Mouse (Mus musculus) left cerebral cortex, postnatal 14 days (tissue): Measurements from ENCODE around the gene Erc2. TPM values are rescaled to one million over a fixed set of nuclear protein-coding genes. Genes with fewer than 3 reads are reported as not detected.
"Not testable (repeated sequence)": the region's sequence is repeated elsewhere in the genome, so short reads cannot be mapped to it uniquely, and the experiment has no call there.

Experiments
- DNase-seq, 2 experiments: peaks; one replicate each; pipeline ENCODE4 v3.0.0; 2021 to 2022; ENCODE audit warnings: low spot score in 2 of 2, mixed read lengths in 1 of 2
- intact Hi-C: fragments of 180-260 bp; cut with DNase I; formaldehyde crosslinking; loops from one replicate; pipeline ENCODE4 v1.15.1; 2025
- total RNA-seq, 2 experiments: library from RNA; stranded (reverse); gene quantifications; 2 replicates each; pipeline ENCODE4 v1.2.3; 2021

The Erc2 gene
- total RNA-seq, 2 experiments from 2014 or later, result 233 to 251 TPM

DNA sequence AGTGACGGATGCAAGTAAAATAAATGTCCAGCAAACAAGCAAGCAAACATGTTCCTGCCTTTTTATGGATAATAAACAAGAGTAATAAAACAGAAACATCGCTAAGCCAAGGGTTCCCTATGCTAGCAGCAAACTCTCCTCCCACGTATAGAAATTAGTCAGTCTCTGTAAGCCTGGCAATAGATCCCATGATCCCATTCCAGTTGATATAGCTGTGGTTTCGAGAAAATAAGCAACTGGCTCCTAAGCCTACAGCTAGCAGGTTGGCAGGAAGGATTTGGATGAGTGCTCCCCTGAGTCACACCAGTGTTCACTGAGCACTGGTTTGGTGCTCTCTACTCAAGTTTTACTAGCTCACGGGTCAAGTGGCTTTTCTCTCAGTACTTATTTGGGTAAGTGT, 259.7 kb downstream of the Erc2 start:
- no peak for DNase-seq
- intact Hi-C loops, result no loop called here

DNA sequence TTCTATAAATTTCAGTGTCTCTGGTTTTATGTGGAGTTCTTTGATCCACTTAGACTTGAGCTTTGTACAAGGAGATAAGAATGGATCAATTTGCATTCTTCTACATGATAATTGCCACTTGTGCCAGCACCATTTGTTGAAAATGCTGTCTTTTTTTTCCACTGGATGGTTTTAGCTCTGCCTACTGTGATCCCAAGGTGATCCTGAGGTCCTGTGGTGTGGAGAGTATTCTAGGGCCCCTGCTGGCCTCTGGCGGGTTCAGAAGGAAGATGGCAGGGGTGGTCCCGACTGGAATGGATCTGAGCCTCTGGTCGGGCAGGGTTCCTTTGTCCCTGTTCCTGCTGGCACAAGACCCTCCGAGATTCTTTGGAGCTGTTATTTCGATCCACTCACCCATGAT, 264.1 kb downstream of the Erc2 start:
- intact Hi-C loops, result not testable (repeated sequence)

GRCm38 (mm10) chr14:27887488-27887887, 265.3 kb downstream of the Erc2 start:
- no peak for DNase-seq
- intact Hi-C loops, result no loop called here

More for the DNA sequence above, 264.1 kb downstream of the Erc2 start:
- DNase-seq, result not testable (repeated sequence)

GRCm38 (mm10) chr14:27889650-27890049, 267.4 kb downstream of the Erc2 start:
- DNase-seq, result no peak
- intact Hi-C loops, result no loop called here

DNA sequence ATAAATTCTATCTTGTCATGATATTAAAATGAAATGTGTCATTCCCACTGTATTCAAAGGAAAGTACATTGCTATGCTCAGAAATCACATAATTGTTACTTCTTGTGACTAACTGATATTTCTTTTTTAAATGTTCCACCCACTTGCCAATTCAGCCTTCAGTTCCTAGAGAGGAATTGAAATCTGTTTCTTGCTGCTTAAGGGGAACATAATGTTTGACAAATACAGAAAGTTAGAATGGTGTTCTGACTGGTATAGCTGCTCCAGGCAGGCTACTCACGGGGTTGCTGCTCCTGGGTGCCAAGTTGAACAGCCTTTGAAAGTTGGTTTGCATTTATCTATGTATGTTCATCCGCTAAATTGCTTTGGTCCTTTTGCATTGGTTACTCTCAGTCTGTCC, 270.2 kb downstream of the Erc2 start:
- DNase-seq, result no peak
- intact Hi-C loops, result no loop called here

- intact Hi-C loops, result no loop called here
- DNase-seq, result peak in 1 of 2 experiments; percentile 27
These were observed 279.5 kb downstream of the Erc2 start for GRCm38 (mm10) chr14:27901772-27902171.

- DNase-seq, result no peak
- intact Hi-C loops, result no loop called here
These were observed 299.6 kb downstream of the Erc2 start for GRCm38 (mm10) chr14:27921656-27922373.

- intact Hi-C loops, result no loop called here
These were observed 305.1 kb downstream of the Erc2 start for GRCm38 (mm10) chr14:27927369-27927768.

DNA sequence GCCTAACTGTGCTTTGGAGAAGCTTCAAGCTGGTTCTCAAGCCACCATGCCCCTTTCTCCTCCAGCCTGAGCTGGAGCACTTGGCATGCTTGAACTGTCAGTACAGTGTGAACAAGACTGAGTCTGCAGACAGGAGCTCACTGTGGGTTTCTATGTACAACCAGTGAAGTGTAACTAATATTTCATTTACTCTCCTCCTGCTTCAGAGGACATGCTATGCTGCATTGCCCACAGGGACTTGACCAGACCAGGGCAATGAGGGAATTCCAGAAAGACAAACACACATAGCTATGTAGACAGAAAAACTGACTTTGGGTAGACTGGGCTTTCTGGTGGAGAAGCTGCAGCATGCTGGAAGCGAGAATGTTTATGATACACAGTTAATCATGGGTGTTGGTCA, 311.3 kb downstream of the Erc2 start:
- DNase-seq, result no peak
- intact Hi-C loops, result no loop called here

More at GRCm38 (mm10) chr14:27927369-27927768, 305.1 kb downstream of the Erc2 start:
- DNase-seq, result no peak

- DNase-seq, result no peak
- intact Hi-C loops, result no loop called here
These were observed 313.5 kb downstream of the Erc2 start for GRCm38 (mm10) chr14:27935714-27936113.

DNA sequence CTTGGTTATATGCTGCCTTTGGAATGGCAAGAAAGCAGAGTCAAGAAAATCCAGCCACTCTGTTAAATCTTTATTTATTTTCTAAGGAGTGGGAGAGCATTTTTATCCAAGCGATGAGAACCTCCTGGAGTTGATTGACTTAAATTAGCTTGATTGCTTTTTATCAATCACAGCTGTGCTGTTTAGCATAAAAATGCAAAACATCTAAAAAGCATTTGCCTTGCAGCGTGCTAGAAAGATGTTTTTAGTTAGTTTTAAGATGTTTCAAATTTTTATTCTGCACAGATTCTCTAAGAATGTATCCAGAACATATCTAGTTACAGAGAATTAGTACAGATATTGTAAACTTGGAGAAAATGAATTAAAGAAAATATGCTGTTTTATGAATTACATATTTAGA, 315.7 kb downstream of the Erc2 start:
- no peak for DNase-seq
- intact Hi-C loops, result no loop called here

DNA sequence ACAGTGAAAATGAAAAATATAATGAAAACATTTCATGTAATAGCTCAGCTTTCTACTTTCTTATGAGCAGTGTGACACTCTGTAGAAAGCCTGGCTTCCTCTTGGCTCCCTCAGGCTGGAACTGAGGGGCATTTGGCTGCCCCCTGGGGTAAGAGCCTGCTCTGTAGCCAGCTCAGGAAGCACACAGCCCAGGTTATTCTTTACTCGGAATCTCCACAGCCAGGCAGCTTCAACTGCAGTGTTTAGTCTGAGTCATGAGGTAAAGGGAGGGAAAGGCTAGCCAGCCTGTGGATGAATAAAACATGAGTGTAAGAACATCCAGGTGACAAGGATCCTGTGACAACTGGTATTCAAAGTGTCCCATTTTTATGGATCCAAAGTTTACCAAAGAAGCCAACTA, 323.0 kb downstream of the Erc2 start:
- intact Hi-C loops, result loop anchor here (10.0 kb wide), 1 partner anchor 60 kb away; no protein-coding TSS in a partner anchor
- DNase-seq, result no peak

DNA sequence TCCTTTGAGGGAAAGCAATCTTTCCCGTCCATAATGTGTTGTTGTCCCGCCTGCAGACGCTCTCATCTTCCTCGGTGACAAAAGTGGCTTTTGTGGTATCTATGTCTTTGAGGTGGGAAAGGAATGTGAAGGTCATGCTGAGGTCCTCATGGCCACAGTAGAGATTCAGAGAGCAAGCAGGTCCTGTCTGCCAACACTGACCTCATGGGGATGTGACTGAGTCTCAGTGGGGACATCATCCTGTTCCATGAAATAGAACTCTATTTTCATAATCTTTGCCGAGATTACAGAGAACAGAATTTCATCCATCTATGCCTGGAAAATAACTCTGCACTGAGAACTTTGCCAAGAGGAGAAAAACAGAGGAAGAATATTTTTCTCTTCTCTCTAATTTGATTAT, 324.0 kb downstream of the Erc2 start:
- intact Hi-C loops, result loop anchor here (10.0 kb wide), 1 partner anchor 59 kb away; no protein-coding TSS in a partner anchor
- DNase-seq, result no peak

GRCm38 (mm10) chr14:27948391-27948790, 326.2 kb downstream of the Erc2 start:
- peak in 1 of 2 experiments; percentile 9 for DNase-seq
- intact Hi-C loops, result loop anchor here (10.0 kb wide), 1 partner anchor 56 kb away; no protein-coding TSS in a partner anchor

- intact Hi-C loops, result no loop called here
- DNase-seq, result no peak
These were observed 331.6 kb downstream of the Erc2 start for GRCm38 (mm10) chr14:27953814-27954213.

GRCm38 (mm10) chr14:27956801-27957200, 334.6 kb downstream of the Erc2 start:
- intact Hi-C loops, result no loop called here
- no peak for DNase-seq

DNA sequence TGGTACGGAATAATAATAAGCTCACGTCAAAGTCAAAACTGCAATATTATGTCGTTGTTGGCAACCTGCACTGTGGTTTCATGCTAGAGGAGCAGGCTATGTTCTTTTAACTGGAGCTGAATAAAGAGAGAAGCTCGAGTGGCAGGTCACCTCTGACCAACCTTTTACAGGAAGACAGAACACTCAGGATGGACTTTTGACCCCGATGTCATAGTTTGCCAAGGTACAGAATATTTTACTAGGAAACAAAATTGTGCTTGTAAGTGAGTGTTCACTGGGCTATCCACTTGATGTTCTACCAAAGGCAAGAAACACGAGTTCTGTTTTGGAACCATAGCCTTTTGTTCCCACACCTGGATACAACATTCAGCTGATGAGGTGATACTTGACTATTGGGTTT, 351.5 kb downstream of the Erc2 start:
- intact Hi-C loops, result no loop called here
- no peak for DNase-seq

- intact Hi-C loops, result no loop called here
- DNase-seq, result peak; percentile 60 to 65
These were observed 353.4 kb downstream of the Erc2 start for GRCm38 (mm10) chr14:27975661-27976060.

DNA sequence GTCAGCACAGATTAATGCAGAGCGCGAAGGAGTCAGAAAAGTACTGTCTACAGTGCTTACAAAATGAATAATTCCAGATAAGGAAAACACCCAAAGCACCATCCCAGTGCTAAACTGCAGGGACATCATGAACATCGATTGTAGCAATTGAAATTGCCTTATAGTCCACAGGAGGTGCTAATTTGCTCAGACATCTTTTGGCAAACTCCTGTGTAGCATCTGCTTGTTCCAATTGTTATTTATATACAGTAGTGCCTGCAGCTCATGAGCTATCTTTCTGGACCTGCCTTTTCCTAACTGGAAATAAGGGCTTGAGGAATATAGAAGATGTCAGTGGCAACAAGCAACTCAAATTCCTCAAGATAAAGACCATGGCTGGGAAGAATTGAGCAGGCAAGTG, 362.5 kb downstream of the Erc2 start:
- peak in 1 of 2 experiments; percentile 50 for DNase-seq
- intact Hi-C loops, result no loop called here

DNA sequence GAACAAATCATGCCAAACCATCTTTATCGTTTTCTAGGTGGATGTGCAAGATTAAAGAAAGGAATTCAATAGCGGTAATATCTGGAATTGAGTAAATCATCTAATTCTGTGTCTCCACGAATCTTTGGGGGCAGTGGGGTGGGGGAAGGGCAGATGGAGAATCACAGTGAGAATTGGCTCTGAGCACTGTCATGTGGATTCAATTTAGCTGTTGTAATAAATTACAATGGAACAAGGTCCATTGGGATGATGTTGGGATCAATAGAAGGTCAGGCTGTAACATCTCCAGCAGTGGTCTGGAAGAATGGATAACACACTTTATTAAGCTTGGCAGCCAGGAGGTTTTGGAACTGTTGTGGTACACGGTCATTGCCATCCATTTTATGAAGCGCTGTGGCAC, 363.0 kb downstream of the Erc2 start:
- intact Hi-C loops, result no loop called here
- DNase-seq, result no peak

GRCm38 (mm10) chr14:27987422-27987821, 365.2 kb downstream of the Erc2 start:
- no peak for DNase-seq
- intact Hi-C loops, result no loop called here
